Mouse (Mus musculus) MEL (cell line): ENCODE data around the gene Eef2k. TPM values are rescaled to one million over a fixed set of nuclear protein-coding genes. Genes with fewer than 3 reads are reported as not detected.

Experiments
- DNase-seq: peaks from one replicate; pipeline ENCODE4 v3.0.0; 2011; ENCODE audit warnings: low read depth, low spot score
- H3K27ac ChIP-seq: 2 replicates; pipeline ENCODE4 v1.5.1; 2012; ENCODE audit warnings: low read depth, mild to moderate bottlenecking, control low read depth, low read length, moderate library complexity; ENCODE audit not compliant: control insufficient read depth
- H3K27me3 ChIP-seq, 2 experiments: fragments of 150-350 bp in 1 of 2; sonication (generic) in 1 of 2; 2 replicates each; pipeline ENCODE4 v1.6.1; 2012; ENCODE audit warnings: low read length in 2 of 2, mild to moderate bottlenecking in 2 of 2, improper control_type of control experiment in 1 of 2, moderate library complexity in 1 of 2; ENCODE audit not compliant: insufficient read depth in 2 of 2, control insufficient read depth in 1 of 2
- H3K36me3 ChIP-seq, 2 experiments: 2 replicates each; pipeline ENCODE4 v1.6.1; 2012 to 2014; ENCODE audit warnings: low read length in 2 of 2, improper control_type of control experiment in 1 of 2, inconsistent platforms in 1 of 2, mild to moderate bottlenecking in 1 of 2; ENCODE audit not compliant: insufficient read depth in 2 of 2, control insufficient read depth in 1 of 2
- H3K4me1 ChIP-seq, 2 experiments: fragments of 150-350 bp in 1 of 2; sonication (generic) in 1 of 2; 2 replicates each; pipeline ENCODE4 v1.6.1; 2012; ENCODE audit warnings: low read length in 2 of 2, improper control_type of control experiment in 1 of 2, mild to moderate bottlenecking in 1 of 2; ENCODE audit not compliant: insufficient read depth in 2 of 2, control insufficient read depth in 1 of 2
- H3K4me3 ChIP-seq, 2 experiments: fragments of 150-350 bp in 1 of 2; sonication (generic) in 1 of 2; 2 replicates each; pipeline ENCODE4 v1.5.1; 2012; ENCODE audit warnings: low read depth in 2 of 2, low read length in 2 of 2, mild to moderate bottlenecking in 2 of 2, moderate library complexity in 2 of 2, control low read depth in 1 of 2, improper control_type of control experiment in 1 of 2; ENCODE audit not compliant: control insufficient read depth in 1 of 2, insufficient read depth in 1 of 2
- H3K79me2 ChIP-seq: 2 replicates; pipeline ENCODE4 v1.6.1; 2012; ENCODE audit warnings: mild to moderate bottlenecking, low read length, moderate library complexity; ENCODE audit not compliant: control insufficient read depth, poor library complexity, insufficient read depth
- H3K9ac ChIP-seq: 2 replicates; pipeline ENCODE4 v1.6.1; 2012; ENCODE audit warnings: low read depth, mild to moderate bottlenecking, control low read depth, low read length, moderate library complexity; ENCODE audit not compliant: control insufficient read depth, poor library complexity, severe bottlenecking
- H3K9me3 ChIP-seq: fragments of 150-350 bp; sonication (generic); replicated peaks from 2 replicates; pipeline ENCODE4 v1.6.1; 2012; ENCODE audit warnings: mild to moderate bottlenecking, low read length, improper control_type of control experiment, moderate library complexity; ENCODE audit not compliant: insufficient read depth
- BHLHE40 ChIP-seq: IDR thresholded peaks from 2 replicates; pipeline ENCODE4 v1.6.1; 2012; ENCODE audit warnings: low read depth, mild to moderate bottlenecking, inconsistent platforms, low read length, improper control_type of control experiment, borderline replicate concordance
- CHD1 ChIP-seq: IDR thresholded peaks from 2 replicates; pipeline ENCODE4 v1.6.1; 2012; ENCODE audit warnings: low read depth, mild to moderate bottlenecking, inconsistent platforms, low read length, improper control_type of control experiment
- CHD2 ChIP-seq: IDR thresholded peaks from 2 replicates; pipeline ENCODE4 v1.6.1; 2011; ENCODE audit warnings: low read length, improper control_type of control experiment
- CTCF ChIP-seq, 3 experiments: IDR thresholded peaks in 2 of 3; conservative IDR thresholded peaks in 1 of 3; 2 replicates each; pipeline ENCODE4 v1.5.1; 2011 to 2012; ENCODE audit warnings: low read length in 3 of 3, low read depth in 2 of 3, mild to moderate bottlenecking in 2 of 3, improper control_type of control experiment in 1 of 3, inconsistent platforms in 1 of 3, mixed read lengths in 1 of 3, moderate library complexity in 1 of 3; ENCODE audit not compliant: control insufficient read depth in 1 of 3, insufficient read depth in 1 of 3, poor library complexity in 1 of 3, severe bottlenecking in 1 of 3
- ELF1 ChIP-seq: IDR thresholded peaks from 2 replicates; pipeline ENCODE4 v1.6.1; 2014; ENCODE audit warnings: low read depth, mild to moderate bottlenecking, inconsistent platforms, low read length, improper control_type of control experiment, moderate library complexity
- EP300 ChIP-seq, 2 experiments: IDR thresholded peaks; 2 replicates each; pipeline ENCODE4 v1.6.1; 2011; ENCODE audit warnings: improper control_type of control experiment in 2 of 2, low read length in 2 of 2, low read depth in 1 of 2, mild to moderate bottlenecking in 1 of 2
- GABPA ChIP-seq: IDR thresholded peaks from 2 replicates; pipeline ENCODE4 v1.6.1; 2012; ENCODE audit warnings: low read depth, mild to moderate bottlenecking, inconsistent platforms, low read length, improper control_type of control experiment, moderate library complexity
- GATA1 ChIP-seq: IDR thresholded peaks from 2 replicates; pipeline ENCODE4 v1.6.1; 2011; ENCODE audit warnings: low read depth, low read length, improper control_type of control experiment
- HCFC1 ChIP-seq: IDR thresholded peaks from 2 replicates; pipeline ENCODE4 v1.6.1; 2012; ENCODE audit warnings: low read depth, mild to moderate bottlenecking, inconsistent platforms, low read length, improper control_type of control experiment, moderate library complexity
- JUND ChIP-seq: IDR thresholded peaks from 2 replicates; pipeline ENCODE4 v1.6.1; 2011; ENCODE audit warnings: low read depth, mild to moderate bottlenecking, improper control_type of control experiment, low read length
- KAT2A ChIP-seq: conservative IDR thresholded peaks from 2 replicates; pipeline ENCODE4 v1.6.1; 2012; ENCODE audit warnings: low read depth, low read length, improper control_type of control experiment, inconsistent platforms
- MAFK ChIP-seq: IDR thresholded peaks from 2 replicates; pipeline ENCODE4 v1.6.1; 2011; ENCODE audit warnings: low read depth, mild to moderate bottlenecking, low read length, improper control_type of control experiment, borderline replicate concordance
- MAZ ChIP-seq: IDR thresholded peaks from 2 replicates; pipeline ENCODE4 v1.6.1; 2012; ENCODE audit warnings: low read depth, mild to moderate bottlenecking, inconsistent platforms, low read length, improper control_type of control experiment
- MXI1 ChIP-seq: IDR thresholded peaks from 2 replicates; pipeline ENCODE4 v1.6.1; 2011; ENCODE audit warnings: mild to moderate bottlenecking, low read depth, low read length, improper control_type of control experiment
- MYB ChIP-seq: IDR thresholded peaks from 2 replicates; pipeline ENCODE4 v1.6.1; 2011; ENCODE audit warnings: mild to moderate bottlenecking, low read depth, low read length, improper control_type of control experiment
- MYC ChIP-seq: IDR thresholded peaks from 2 replicates; pipeline ENCODE4 v1.6.1; 2011; ENCODE audit warnings: low read depth, mild to moderate bottlenecking, low read length, improper control_type of control experiment, moderate library complexity
- POLR2A ChIP-seq, 2 experiments: IDR thresholded peaks; 2 replicates each; pipeline ENCODE4 v1.6.1; 2011 to 2012; ENCODE audit warnings: low read length in 2 of 2, mild to moderate bottlenecking in 2 of 2, control low read depth in 1 of 2, improper control_type of control experiment in 1 of 2, low read depth in 1 of 2, moderate library complexity in 1 of 2; ENCODE audit not compliant: control insufficient read depth in 1 of 2, insufficient read depth in 1 of 2, poor library complexity in 1 of 2
- POLR2AphosphoS2 ChIP-seq: IDR thresholded peaks from 2 replicates; pipeline ENCODE4 v1.6.1; 2011; ENCODE audit warnings: low read length, improper control_type of control experiment
- POLR2AphosphoS5 ChIP-seq: IDR thresholded peaks from 2 replicates; pipeline ENCODE4 v1.6.1; 2012; ENCODE audit warnings: low read depth, borderline replicate concordance, mild to moderate bottlenecking, inconsistent platforms, low read length, moderate library complexity, mixed read lengths
- RAD21 ChIP-seq: IDR thresholded peaks from 2 replicates; pipeline ENCODE4 v1.6.1; 2011; ENCODE audit warnings: mild to moderate bottlenecking, low read depth, low read length, improper control_type of control experiment
- RCOR1 ChIP-seq: IDR thresholded peaks from 2 replicates; pipeline ENCODE4 v1.6.1; 2012; ENCODE audit warnings: low read depth, mild to moderate bottlenecking, inconsistent platforms, low read length, improper control_type of control experiment
- SIN3A ChIP-seq: IDR thresholded peaks from 2 replicates; pipeline ENCODE4 v1.6.1; 2012; ENCODE audit warnings: low read length, improper control_type of control experiment, inconsistent platforms
- SMC3 ChIP-seq: IDR thresholded peaks from 2 replicates; pipeline ENCODE4 v1.6.1; 2011; ENCODE audit warnings: low read depth, low read length, improper control_type of control experiment
- TAL1 ChIP-seq: IDR thresholded peaks from 2 replicates; pipeline ENCODE4 v1.6.1; 2012; ENCODE audit warnings: mild to moderate bottlenecking, inconsistent platforms, low read length, moderate library complexity, mixed read lengths
- TBP ChIP-seq: IDR thresholded peaks from 2 replicates; pipeline ENCODE4 v1.8.0; 2011; ENCODE audit warnings: low read depth, low read length, improper control_type of control experiment
- TCF12 ChIP-seq: IDR thresholded peaks from 2 replicates; pipeline ENCODE4 v1.6.1; 2014; ENCODE audit warnings: low read depth, mild to moderate bottlenecking, inconsistent platforms, low read length, improper control_type of control experiment, moderate library complexity
- USF1 ChIP-seq: IDR thresholded peaks from 2 replicates; pipeline ENCODE4 v1.6.1; 2014; ENCODE audit warnings: low read depth, mild to moderate bottlenecking, inconsistent platforms, low read length, improper control_type of control experiment, moderate library complexity
- USF2 ChIP-seq, 2 experiments: IDR thresholded peaks; 2 replicates each; pipeline ENCODE4 v1.6.1; 2011 to 2012; ENCODE audit warnings: improper control_type of control experiment in 2 of 2, low read length in 2 of 2, borderline replicate concordance in 1 of 2, inconsistent platforms in 1 of 2, low read depth in 1 of 2, mild to moderate bottlenecking in 1 of 2; ENCODE audit not compliant: insufficient read depth in 1 of 2
- ZC3H11A ChIP-seq: IDR thresholded peaks from 2 replicates; pipeline ENCODE4 v1.6.1; 2012; ENCODE audit warnings: low read depth, mild to moderate bottlenecking, inconsistent platforms, low read length, improper control_type of control experiment
- ZKSCAN1 ChIP-seq: IDR thresholded peaks from 2 replicates; pipeline ENCODE4 v1.6.1; 2012; ENCODE audit warnings: low read depth, mild to moderate bottlenecking, inconsistent platforms, low read length, improper control_type of control experiment, moderate library complexity
- ZMIZ1 ChIP-seq: IDR thresholded peaks from 2 replicates; pipeline ENCODE4 v1.6.1; 2012; ENCODE audit warnings: low read depth, mild to moderate bottlenecking, inconsistent platforms, low read length, improper control_type of control experiment, moderate library complexity
- ZNF384 ChIP-seq: IDR thresholded peaks from 2 replicates; pipeline ENCODE4 v1.6.1; 2012; ENCODE audit warnings: low read depth, mild to moderate bottlenecking, inconsistent platforms, low read length, improper control_type of control experiment
- polyA plus RNA-seq, 2 experiments: library from polyadenylated mRNA; stranded (reverse) in 1 of 2; unstranded in 1 of 2; fragments of >175 nt in 1 of 2; fragments of >200 nt in 1 of 2; gene quantifications; 2 replicates each; pipeline versions ENCODE4 v1.2.1 to v1.2.4; 2012; ENCODE audit warnings: low replicate concordance in 2 of 2, low read depth in 1 of 2; ENCODE audit not compliant: insufficient read length in 2 of 2, insufficient read depth in 1 of 2, missing spikeins in 1 of 2
- total RNA-seq: library from RNA; depleted of rRNA; stranded (reverse); fragments of 300-350 nt; gene quantifications from 2 replicates; pipeline ENCODE4 v1.2.3, GENCODE M21; 2012

Eef2k gene
- total and polyA plus RNA-seq, 3 experiments: 56.2 to 69.2 TPM; not detected in 1

GRCm38 (mm10) chr7:120917592-120918461 is 75.2 kb downstream of the Eef2k start, which contains the start of gene Polr3e (continued):
- TF ChIP-seq ZKSCAN1 (no peak), ZMIZ1 (no peak), POLR2A (IDR thresholded peaks at IDR 0.05; ENCODE audit: control insufficient read depth in 1 of 2, insufficient read depth in 1 of 2, low read depth in 1 of 2, low read length in 2 of 2, poor library complexity in 1 of 2) (peak; percentile 72 to 82), ELF1 (peak; percentile 86), MXI1 (peak; percentile 98), CHD2 (no peak), MYB (no peak), BHLHE40 (no peak), HCFC1 (peak; percentile 76), MYC (peak; percentile 80; the same call in 1 of the 2 replicates)
- TF ChIP-seq, all 39 proteins: peak for 19

- Histone ChIP-seq H3K9ac (peak overlapping the region; percentile 89), H3K36me3 (peaks cover 0 to 8% of the 10 kb centered on the region in 2 experiments; a peak in 2 of 4 replicates), H3K4me3 (peak overlapping the region; percentile 49 to 71), H3K27me3 (no peaks in the 10 kb centered on the region), H3K27ac (peak overlapping the region; percentile 71), H3K79me2 (peaks cover 28% of the 10 kb centered on the region), H3K9me3 (no peaks in the 10 kb centered on the region), H3K4me1 (peaks cover 0 to 7% of the 10 kb centered on the region in 2 experiments; a peak in 2 of 4 replicates)
- peak; percentile 94 for DNase-seq
- no peak for TF ChIP-seq ZC3H11A
- TF ChIP-seq JUND: no peak
- peak in 1 of 2 experiments; percentile 83; a peak in 2 of 4 replicates for TF ChIP-seq POLR2A (IDR thresholded peaks at IDR 0.05; ENCODE audit: control insufficient read depth in 1 of 2, insufficient read depth in 1 of 2, low read depth in 1 of 2, low read length in 2 of 2, poor library complexity in 1 of 2)
- peak; percentile 72; the same call in 1 of the 2 replicates for TF ChIP-seq SIN3A
- TF ChIP-seq GATA1: no peak; the same call in none of the 2 replicates
- no peak for TF ChIP-seq CHD2
- no peak; the same call in 1 of the 2 replicates for TF ChIP-seq MYB
- no peak for TF ChIP-seq CTCF (IDR thresholded peaks at IDR 0.05 in 2 of 3, conservative IDR thresholded peaks at IDR 0.05 in 1 of 3; ENCODE audit: control insufficient read depth in 1 of 3, insufficient read depth in 1 of 3, low read depth in 2 of 3, low read length in 3 of 3, poor library complexity in 1 of 3, severe bottlenecking in 1 of 3)
- TF ChIP-seq USF2 (IDR thresholded peaks at IDR 0.05; ENCODE audit: borderline replicate concordance in 1 of 2, insufficient read depth in 1 of 2, low read depth in 1 of 2, low read length in 2 of 2): no peak
- peak; percentile 60; the same call in 1 of the 2 replicates for TF ChIP-seq ZNF384
- no peak for TF ChIP-seq GABPA
- TF ChIP-seq TBP: peak; percentile 100
- TF ChIP-seq SMC3: no peak; the same call in 1 of the 2 replicates
- TF ChIP-seq EP300 (IDR thresholded peaks at IDR 0.05; ENCODE audit: low read depth in 1 of 2, low read length in 2 of 2): no peak
- TF ChIP-seq ZMIZ1: peak; percentile 92; the same call in 1 of the 2 replicates
- TF ChIP-seq CHD1: 0 out of 2 replicates have a peak, but pooled peaks have one; percentile 79
- peak; percentile 76 for TF ChIP-seq KAT2A
- peak; percentile 23; the same call in 1 of the 2 replicates for TF ChIP-seq RCOR1
- no peak for TF ChIP-seq POLR2AphosphoS5
- TF ChIP-seq MAFK: peak; percentile 100
- no peak for TF ChIP-seq MAZ
- no peak for TF ChIP-seq TCF12
- no peak for TF ChIP-seq RAD21
- TF ChIP-seq USF1: no peak
- TF ChIP-seq TAL1: 0 out of 2 replicates have a peak, but pooled peaks have one; percentile 3
- TF ChIP-seq POLR2AphosphoS2: peak; percentile 99
Observed at GRCm38 (mm10) chr7:120918526-120918962, 75.9 kb downstream of the Eef2k start.
